Mouse (Mus musculus): ENCODE measurements around the gene Stmn1. TPM values are rescaled to one million over a fixed set of nuclear protein-coding genes. Genes with fewer than 3 reads are reported as not detected.

Gene Stmn1
- total RNA-seq, 4 experiments from 2014 or later: 20.9 to 31.8 (median 30.0) TPM

GRCm38 (mm10) chr4:134516981-134517380 is 48.9 kb downstream of the Stmn1 start:
- peak; percentile 72 for DNase-seq

- DNase-seq: no peak
Observed at GRCm38 (mm10) chr4:134517719-134518118, 49.6 kb downstream of the Stmn1 start.

- no peak for DNase-seq
Observed at GRCm38 (mm10) chr4:134518541-134518940, 50.4 kb downstream of the Stmn1 start.

- DNase-seq: no peak
Observed at GRCm38 (mm10) chr4:134519281-134519680, 51.2 kb downstream of the Stmn1 start.

Small RNA genes lying within 50 kb of the gene (microRNA-seq; reads per million reads assigned to microRNA genes)
- 1.5 to 1.8 reads per million in 2 experiments for gene Gm23634

Other genes with a start within 250 kb of the Stmn1 start
- not detected for gene Catsper4, start 240.9 kb upstream of the Stmn1 start, total RNA-seq (2022)
- under 1 TPM; 0.17 to 0.65 (median 0.46) TPM for gene Cnksr1, start 229.9 kb upstream of the Stmn1 start, total RNA-seq (2022)
- not detected for gene E130218I03Rik, start 224.7 kb upstream of the Stmn1 start, total RNA-seq (2022)
- gene Zfp593, start 222.7 kb upstream of the Stmn1 start, total RNA-seq (2022): 10 to 100 TPM; 10.4 to 11.6 (median 11.6) TPM
- not detected for gene Gm30191, start 221.4 kb upstream of the Stmn1 start, total RNA-seq (2022)
- gene Grrp1, start 214.2 kb upstream of the Stmn1 start, total RNA-seq (2022): 10 to 100 TPM in 2 of 4 experiments, 1 to 10 TPM in 2; 9.5 to 12.5 (median 10.1) TPM
- gene Pdik1l, start 180.4 kb upstream of the Stmn1 start, total RNA-seq (2022): 10 to 100 TPM; 13.0 to 20.0 (median 15.5) TPM
- gene Trim63, start 153.2 kb upstream of the Stmn1 start, total RNA-seq (2022): not detected
- gene Slc30a2, start 125.1 kb upstream of the Stmn1 start, total RNA-seq (2022): 100 to 1,000 TPM in 2 of 4 experiments, 10 to 100 TPM in 2; 29.5 to 113 (median 69.5) TPM
- 10 to 100 TPM in 2 of 4 experiments, 1 to 10 TPM in 2; 3.3 to 15.4 (median 9.4) TPM for gene Extl1, start 84.5 kb upstream of the Stmn1 start, total RNA-seq (2022)
- gene Pafah2, start 72.0 kb upstream of the Stmn1 start, total RNA-seq (2022): 10 to 100 TPM; 13.9 to 21.7 (median 19.0) TPM
- 10 to 100 TPM; 54.1 to 81.1 (median 71.3) TPM for gene Paqr7, start 28.4 kb downstream of the Stmn1 start, total RNA-seq (2022)
- gene Aunip, start 42.7 kb downstream of the Stmn1 start, total RNA-seq (2022): 1 to 10 TPM in 3 of 4 experiments, under 1 TPM in 1; 0.66 to 2.4 (median 2.2) TPM
- 100 to 1,000 TPM; 125 to 174 (median 152) TPM for gene Mtfr1l, start 67.1 kb downstream of the Stmn1 start, total RNA-seq (2022)
- 10 to 100 TPM; 28.9 to 58.1 (median 44.4) TPM for gene Selenon, start 83.8 kb downstream of the Stmn1 start, total RNA-seq (2022)
- 10 to 100 TPM; 15.3 to 41.3 (median 29.9) TPM for gene Man1c1, start 236.0 kb downstream of the Stmn1 start, total RNA-seq (2022)

Measured in adrenal gland, adult 8-10 months (tissue).